8 mouse cellular contexts compared by ENCODE assay signal in the genomic region with DNA sequence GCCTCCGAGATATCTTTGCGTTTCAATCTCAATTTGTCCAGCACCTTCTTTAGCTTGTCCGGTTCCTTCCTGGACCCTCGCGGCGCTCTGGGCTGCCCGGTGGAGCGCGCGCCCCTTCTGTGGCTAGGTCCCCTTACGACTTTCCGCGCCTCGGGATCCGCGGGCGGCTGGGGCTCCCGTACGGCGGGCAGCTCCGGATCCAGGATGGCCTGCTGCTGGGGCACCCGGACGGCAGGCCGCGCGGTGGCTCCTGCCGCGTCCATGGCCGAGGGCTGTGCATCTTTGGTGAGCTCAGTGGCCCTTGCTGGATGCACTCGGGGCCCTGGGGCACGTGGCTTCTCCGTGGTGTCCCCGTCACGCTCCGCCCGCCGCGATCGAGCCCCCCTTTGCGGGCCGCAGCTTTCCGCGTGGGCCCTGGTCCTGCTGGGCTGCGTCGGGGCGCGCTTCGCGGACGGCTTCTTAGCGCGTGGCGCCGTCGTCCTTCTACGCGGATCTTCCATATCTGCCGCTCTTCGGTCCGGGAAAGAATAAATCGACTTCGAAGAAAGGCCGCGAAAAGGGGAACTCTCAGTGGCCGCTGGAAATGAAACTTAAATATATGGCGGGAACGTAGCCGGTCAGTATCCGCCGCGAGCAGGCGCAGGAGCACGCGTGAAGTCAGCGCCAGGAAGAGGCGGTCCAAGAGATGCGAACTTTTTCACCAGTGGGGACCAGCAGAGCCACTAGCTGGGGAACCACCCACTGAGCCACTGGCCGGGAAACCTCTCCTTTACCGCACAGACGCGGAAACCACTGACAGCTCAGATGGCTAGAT. TPM values are rescaled to one million over a fixed set of nuclear protein-coding genes. Genes with fewer than 3 reads are reported as not detected.
DNase-seq lines count a peak whose midpoint lies in the region; ATAC-seq and TF ChIP-seq lines count a peak whose summit lies in the region.

A gene (minus strand): TSS at position 659 of the 814 bp plus-strand sequence.

- H3K4me1 ChIP-seq in cerebellum, adult 2 months (ENCODE audit: control insufficient read depth, insufficient read depth, low read length), result no peaks in the 10 kb centered on the region
- H3K4me1 ChIP-seq in intestine, postnatal 0 days (replicated peaks; ENCODE audit: control insufficient read depth, insufficient read depth, low read length), result no peaks in the 10 kb centered on the region; the same call in 1 of the 2 replicates
- H3K4me1 ChIP-seq in liver, embryonic 11.5 days (replicated peaks; ENCODE audit: control insufficient read depth, insufficient read depth, low read length), result peaks cover 7% of the 10 kb centered on the region

- TF ChIP-seq POLR2A in cerebellum, adult 2 months (IDR thresholded peaks at IDR 0.05; ENCODE audit: borderline replicate concordance, insufficient read depth, low read length), result no peak

- peak within 1 kb of the TSS; percentile 87 for H3K4me2 ChIP-seq in intestine, postnatal 0 days (replicated peaks; ENCODE audit: low read depth)
- H3K4me2 ChIP-seq in liver, embryonic 11.5 days, result peak within 1 kb of the TSS; percentile 86

- no peaks in the 10 kb centered on the region; the same call in 1 of the 2 replicates for H3K27me3 ChIP-seq in cerebellum, adult 2 months (ENCODE audit: control insufficient read depth, insufficient read depth, low read length)
- H3K27me3 ChIP-seq in intestine, postnatal 0 days (replicated peaks; ENCODE audit: control insufficient read depth, insufficient read depth, low read length), result peaks cover 22% of the 10 kb centered on the region; the same call in 1 of the 2 replicates
- H3K27me3 ChIP-seq in liver, embryonic 11.5 days (replicated peaks; ENCODE audit: control insufficient read depth, insufficient read depth, low read length), result peaks cover 66% of the 10 kb centered on the region
- peaks cover 1% of the 10 kb centered on the region for H3K27me3 ChIP-seq in splenic B cell, adult 2 months (ENCODE audit: control insufficient read depth, insufficient read depth, low read length, poor library complexity, severe bottlenecking)

- 1% methylated on average over 78 of the region's 81 CpGs for WGBS in cerebellum, adult 2 months
- WGBS in intestine, postnatal 0 days, result 1% methylated on average over 81 of the region's 81 CpGs
- WGBS in liver, embryonic 11.5 days, result under 1% methylated on average over 81 of the region's 81 CpGs

- H3K27ac ChIP-seq in cerebellum, adult 2 months (ENCODE audit: insufficient read depth, low read length), result no peak within 1 kb of the TSS
- no peak within 1 kb of the TSS for H3K27ac ChIP-seq in intestine, postnatal 0 days (ENCODE audit: low read depth, low read length)
- no peak within 1 kb of the TSS for H3K27ac ChIP-seq in liver, embryonic 11.5 days (ENCODE audit: low read depth, low read length)

- no peaks in the 10 kb centered on the region for H3K9me3 ChIP-seq in intestine, postnatal 0 days (ENCODE audit: control insufficient read depth)
- no peaks in the 10 kb centered on the region for H3K9me3 ChIP-seq in liver, embryonic 11.5 days (ENCODE audit: control insufficient read depth, low read length)

- no peaks in the 10 kb centered on the region for H3K36me3 ChIP-seq in intestine, postnatal 0 days (ENCODE audit: control insufficient read depth, insufficient read depth)
- no peaks in the 10 kb centered on the region for H3K36me3 ChIP-seq in liver, embryonic 11.5 days (ENCODE audit: control insufficient read depth, insufficient read depth, low read length)
- H3K36me3 ChIP-seq in splenic B cell, adult 2 months (ENCODE audit: control insufficient read depth, insufficient read depth, low read length, poor library complexity, severe bottlenecking), result no peaks in the 10 kb centered on the region

- DNase-seq in cerebellum, adult 2 months, result peak in 1 of 2 experiments; percentile 6
- DNase-seq in cerebellum, postnatal 36 days, result no peak
- peak; percentile 13 for DNase-seq in embryo, embryonic 11.5 days (ENCODE audit: low read depth, low spot score)
- peak; percentile 99 for DNase-seq in heart, adult 11 months
- DNase-seq in liver, embryonic 11.5 days (ENCODE audit: low spot score), result peak; percentile 69
- DNase-seq in monocyte, adult 2 months (ENCODE audit: low read depth in 1 of 2, low spot score in 2 of 2), result peak; percentile 64 to 79
- peak; percentile 74 for DNase-seq in splenic B cell, adult 2 months (ENCODE audit: low read depth, low spot score)

- TF ChIP-seq CTCF in cerebellum, adult 2 months (IDR thresholded peaks at IDR 0.05; ENCODE audit: borderline replicate concordance, insufficient read depth, low read depth, low read length), result no peak
- no peak for TF ChIP-seq CTCF in intestine, postnatal 0 days (IDR thresholded peaks at IDR 0.05; ENCODE audit: low read depth)

- peak within 1 kb of the TSS; percentile 14 for H3K4me3 ChIP-seq in cerebellum, adult 2 months (replicated peaks; ENCODE audit: insufficient read depth, low read depth, low read length)
- peak within 1 kb of the TSS; percentile 59 for H3K4me3 ChIP-seq in intestine, postnatal 0 days (ENCODE audit: low read depth, low read length)
- peak within 1 kb of the TSS; percentile 55 for H3K4me3 ChIP-seq in liver, embryonic 11.5 days (ENCODE audit: low read depth, low read length)

- H3K9ac ChIP-seq in intestine, postnatal 0 days (ENCODE audit: low read depth, low read length), result peak within 1 kb of the TSS; percentile 49
- H3K9ac ChIP-seq in liver, embryonic 11.5 days (ENCODE audit: low read depth, low read length), result peak within 1 kb of the TSS; percentile 64

- peak; percentile 65 for ATAC-seq in intestine, postnatal 0 days
- peak; percentile 34 for ATAC-seq in liver, embryonic 11.5 days (replicated peaks; ENCODE audit: low FRiP score)

RNA-seq across cellular contexts. Expression of the gene that starts here (rescaled TPM):
- 0.33 and 0.40 TPM in 2 replicates for polyA plus RNA-seq in cerebellum, adult 2 months (2012; rRNA removed)
- polyA plus RNA-seq in intestine, postnatal 0 days (2015; fragmentation: Nextera tagmentation; extraction: Ambion mirVana), result 0.96 and 1.1 TPM in 2 replicates
- polyA plus RNA-seq in liver, embryonic 11.5 days (2014; fragmentation: Nextera tagmentation; extraction: Ambion mirVana), result 0.85 and 1.3 TPM in 2 replicates

Comparison
In these comparisons a context has a peak if more than half of its experiments do, and no peak if none do; other contexts are left out.
1. DNase-seq: peak in embryo, embryonic 11.5 days (single experiment), heart, adult 11 months (single experiment), liver, embryonic 11.5 days (single experiment), monocyte, adult 2 months (2 of 2) and splenic B cell, adult 2 months (single experiment); none in cerebellum, postnatal 36 days (0 of 2).
2. Peak in every context shown above with its lines, with median percentiles within 50 percentile points of each other: H3K4me3 ChIP-seq.